Mouse (Mus musculus): ENCODE measurements at regions not wholly inside any gene's neighbourhood (a gene's known extent, or its start where the extent isn't known, plus 50 kb on each side); places are given as distances from the start of the nearest gene placed in this dataset.

DNA sequence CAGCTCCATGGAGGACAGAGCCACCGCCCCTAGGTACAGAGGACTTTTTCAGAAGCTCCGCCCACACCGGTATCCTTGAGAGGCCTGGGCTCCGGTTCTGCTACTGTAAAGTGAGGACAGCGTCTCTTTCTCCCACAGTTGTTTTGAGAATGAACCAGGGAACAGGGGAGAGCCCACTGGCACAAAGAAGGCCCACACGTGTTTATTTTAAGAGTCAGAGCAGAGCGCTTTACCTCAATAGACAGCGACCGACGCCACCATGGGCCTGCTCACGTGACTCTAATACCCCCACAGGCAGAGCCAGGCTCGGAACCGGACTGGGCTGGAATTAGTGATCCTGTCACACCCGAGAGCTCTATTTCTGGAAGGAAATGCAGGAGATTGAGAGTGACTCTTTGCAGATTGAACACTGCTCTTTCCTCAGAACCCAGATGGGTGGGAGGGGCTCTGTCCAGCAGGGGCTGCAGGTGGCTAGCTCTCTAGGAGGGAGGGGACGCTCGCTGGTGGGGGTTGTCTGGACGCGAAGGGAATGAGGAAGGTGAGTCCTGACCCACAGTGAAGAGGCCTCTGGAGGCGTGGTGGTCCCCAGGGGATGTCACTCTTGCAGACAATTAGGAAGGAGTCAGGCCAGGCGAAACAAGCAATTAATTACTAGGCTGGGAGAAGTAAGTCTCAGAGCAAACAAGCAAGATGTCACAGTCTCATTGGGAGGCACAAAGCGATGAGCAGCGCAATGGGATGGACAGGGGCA, 354.4 kb upstream of the Zdhhc25 start:
- TF ChIP-seq POLR2A (IDR thresholded peaks at IDR 0.05; ENCODE audit: low read depth, low read length) (no peak), CTCF (IDR thresholded peaks at IDR 0.05; ENCODE audit: extremely low read depth, insufficient read length, insufficient replicate concordance, low read depth, low read length) (no peak)
- Histone ChIP-seq H3K4me1 (ENCODE audit: control insufficient read depth, insufficient read depth, insufficient read length, low read length) (no peaks in the 10 kb centered on the region), H3K27me3 (ENCODE audit: control insufficient read depth, insufficient read depth, low read length) (no peaks in the 10 kb centered on the region), H3K36me3 (ENCODE audit: control insufficient read depth, insufficient read depth, low read length) (no peaks in the 10 kb centered on the region), H3K4me3 (ENCODE audit: low read depth, low read length) (no peak overlapping the region), H3K27ac (ENCODE audit: insufficient read depth, low read depth, low read length) (no peak overlapping the region)
- 49% methylated on average over 22 of the region's 22 CpGs for WGBS

DNA sequence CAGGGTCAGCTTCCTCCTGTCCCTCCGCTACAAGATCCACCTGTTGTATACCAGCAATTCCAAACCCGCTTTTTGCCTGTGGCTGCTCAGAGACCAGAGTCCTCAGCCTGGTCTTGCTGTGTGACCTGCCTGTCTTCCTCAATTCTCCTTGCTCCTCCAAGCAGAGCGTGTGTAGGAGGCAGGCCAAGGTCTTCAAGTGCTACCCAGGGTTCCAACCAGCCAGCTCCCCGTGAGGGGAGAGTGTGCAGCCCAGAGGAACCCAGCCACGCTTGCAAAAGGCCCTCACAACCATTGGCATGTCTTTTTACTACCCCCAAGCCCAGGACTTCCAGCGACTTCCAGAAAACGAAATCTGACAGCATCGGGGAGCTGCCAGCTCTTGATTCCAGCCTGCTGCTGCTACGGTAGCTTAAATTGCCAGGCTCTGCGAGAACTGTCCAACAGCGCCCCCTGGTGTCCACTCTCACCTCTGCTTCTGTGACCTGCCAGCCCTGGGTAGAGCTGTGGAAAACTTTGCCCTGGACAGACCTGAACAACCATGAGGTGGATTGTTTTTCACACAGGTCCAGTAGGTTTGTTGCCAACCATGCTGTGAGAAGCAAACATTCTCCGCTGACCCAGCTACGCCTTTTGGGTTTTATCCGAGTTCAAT, 352.0 kb upstream of the Zdhhc25 start:
- 33% methylated on average over 14 of the region's 14 CpGs for WGBS
- no peaks in the 10 kb centered on the region for H3K27me3 ChIP-seq (ENCODE audit: control insufficient read depth, insufficient read depth, low read length)

DNA sequence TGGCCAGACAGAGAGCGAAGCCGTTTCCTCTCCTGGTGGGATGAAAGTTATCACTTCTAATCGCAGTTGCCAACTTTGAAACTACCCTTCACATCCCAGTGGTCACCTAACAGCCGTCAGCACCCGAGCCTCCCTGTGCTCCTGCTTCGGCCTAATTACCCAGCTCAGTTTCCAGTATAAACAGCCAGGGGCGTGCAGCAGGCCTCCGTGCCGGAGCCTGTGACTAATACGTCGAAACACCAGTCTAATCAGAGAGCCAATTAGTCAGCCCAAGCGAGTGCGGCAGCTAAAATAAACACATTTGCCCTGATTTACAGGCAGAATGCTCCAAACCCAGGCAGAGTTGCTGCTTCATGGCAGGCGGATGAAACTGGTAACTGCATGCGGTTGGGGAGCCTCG, 312.1 kb upstream of the Zdhhc25 start:
- no peaks in the 10 kb centered on the region for H3K4me1 ChIP-seq (ENCODE audit: control insufficient read depth, insufficient read depth, insufficient read length, low read length)
- no peak overlapping the region for H3K4me3 ChIP-seq (ENCODE audit: low read depth, low read length)
- H3K27me3 ChIP-seq (ENCODE audit: control insufficient read depth, insufficient read depth, low read length) = no peaks in the 10 kb centered on the region
- H3K36me3 ChIP-seq (ENCODE audit: control insufficient read depth, insufficient read depth, low read length) = no peaks in the 10 kb centered on the region
- H3K27ac ChIP-seq (ENCODE audit: insufficient read depth, low read depth, low read length) = no peak overlapping the region
- no peak for TF ChIP-seq POLR2A (IDR thresholded peaks at IDR 0.05; ENCODE audit: low read depth, low read length)
- TF ChIP-seq CTCF (IDR thresholded peaks at IDR 0.05; ENCODE audit: extremely low read depth, insufficient read length, insufficient replicate concordance, low read depth, low read length) = no peak
- 68% methylated on average over 16 of the region's 16 CpGs for WGBS

More for the DNA sequence above, 352.0 kb upstream of the Zdhhc25 start:
- no peaks in the 10 kb centered on the region for H3K36me3 ChIP-seq (ENCODE audit: control insufficient read depth, insufficient read depth, low read length)
- no peaks in the 10 kb centered on the region for H3K4me1 ChIP-seq (ENCODE audit: control insufficient read depth, insufficient read depth, insufficient read length, low read length)
- H3K4me3 ChIP-seq (ENCODE audit: low read depth, low read length) = no peak overlapping the region
- no peak for TF ChIP-seq POLR2A (IDR thresholded peaks at IDR 0.05; ENCODE audit: low read depth, low read length)
- TF ChIP-seq CTCF (IDR thresholded peaks at IDR 0.05; ENCODE audit: extremely low read depth, insufficient read length, insufficient replicate concordance, low read depth, low read length) = peak; percentile 54; the same call in 1 of the 2 replicates
- no peak overlapping the region for H3K27ac ChIP-seq (ENCODE audit: insufficient read depth, low read depth, low read length)

DNA sequence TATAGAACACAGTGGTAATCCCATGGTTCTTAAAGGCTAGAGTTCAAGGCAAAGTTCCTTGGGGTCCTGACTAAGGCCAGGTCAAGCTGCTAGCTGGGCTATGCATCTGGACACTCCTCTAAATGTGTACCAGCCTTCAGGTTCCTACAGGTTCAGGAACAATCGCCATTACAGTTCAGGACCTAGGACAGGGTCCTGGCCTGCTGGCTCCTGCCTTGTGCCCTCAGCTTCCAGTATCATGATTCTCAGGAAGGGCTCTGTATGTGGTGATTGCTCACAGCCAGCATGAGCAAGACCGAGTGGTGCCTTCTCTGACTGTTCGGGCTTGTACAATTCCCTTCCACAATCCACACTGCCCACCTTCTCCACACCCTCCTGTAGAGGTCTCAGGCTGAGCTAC, 311.4 kb upstream of the Zdhhc25 start:
- no peak for TF ChIP-seq CTCF (IDR thresholded peaks at IDR 0.05; ENCODE audit: extremely low read depth, insufficient read length, insufficient replicate concordance, low read depth, low read length)
- no peak for TF ChIP-seq POLR2A (IDR thresholded peaks at IDR 0.05; ENCODE audit: low read depth, low read length)
- H3K4me1 ChIP-seq (ENCODE audit: control insufficient read depth, insufficient read depth, insufficient read length, low read length) = no peaks in the 10 kb centered on the region
- no peak overlapping the region for H3K27ac ChIP-seq (ENCODE audit: insufficient read depth, low read depth, low read length)
- no peak overlapping the region for H3K4me3 ChIP-seq (ENCODE audit: low read depth, low read length)
- no peaks in the 10 kb centered on the region for H3K36me3 ChIP-seq (ENCODE audit: control insufficient read depth, insufficient read depth, low read length)
- WGBS = 50% methylated on average over 3 of the region's 3 CpGs
- H3K27me3 ChIP-seq (ENCODE audit: control insufficient read depth, insufficient read depth, low read length) = no peaks in the 10 kb centered on the region

DNA sequence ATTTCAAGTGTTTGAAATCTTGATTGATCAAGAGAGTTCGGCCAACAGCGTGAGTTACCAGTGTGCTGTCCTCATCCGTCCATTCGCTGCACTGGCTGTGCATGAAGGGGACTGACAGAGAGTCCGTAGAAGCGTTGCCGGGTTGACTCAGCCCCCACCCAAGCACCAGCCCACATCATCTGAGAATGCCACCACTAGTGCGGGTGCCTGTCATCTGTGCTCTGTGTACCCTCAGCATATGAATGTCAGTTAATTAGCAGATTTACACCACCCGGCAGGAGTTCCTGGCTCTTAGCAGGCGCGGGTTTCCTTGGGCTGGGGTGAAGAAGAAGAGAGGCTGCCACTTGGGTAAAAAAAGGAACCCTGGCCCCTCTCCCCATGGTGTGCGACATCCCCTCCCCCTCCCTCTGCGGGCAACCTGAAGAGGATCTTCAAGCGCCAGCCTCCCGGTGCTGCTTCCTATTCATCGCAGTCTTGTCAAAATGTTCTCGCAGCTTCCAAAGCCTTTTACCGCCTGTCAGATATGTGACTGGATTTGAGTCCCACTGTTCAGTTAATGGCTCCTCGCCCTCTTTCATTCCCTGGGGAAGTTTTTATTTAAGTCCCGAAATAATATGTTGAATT, 309.2 kb upstream of the Zdhhc25 start:
- TF ChIP-seq CTCF (IDR thresholded peaks at IDR 0.05; ENCODE audit: extremely low read depth, insufficient read length, insufficient replicate concordance, low read depth, low read length) (no peak), POLR2A (IDR thresholded peaks at IDR 0.05; ENCODE audit: low read depth, low read length) (no peak)
- H3K27ac ChIP-seq (ENCODE audit: insufficient read depth, low read depth, low read length) = no peak overlapping the region
- no peaks in the 10 kb centered on the region for H3K27me3 ChIP-seq (ENCODE audit: control insufficient read depth, insufficient read depth, low read length)
- no peaks in the 10 kb centered on the region for H3K4me1 ChIP-seq (ENCODE audit: control insufficient read depth, insufficient read depth, insufficient read length, low read length)
- H3K4me3 ChIP-seq (ENCODE audit: low read depth, low read length) = no peak overlapping the region
- WGBS = 35% methylated on average over 20 of the region's 20 CpGs
- H3K36me3 ChIP-seq (ENCODE audit: control insufficient read depth, insufficient read depth, low read length) = no peaks in the 10 kb centered on the region

DNA sequence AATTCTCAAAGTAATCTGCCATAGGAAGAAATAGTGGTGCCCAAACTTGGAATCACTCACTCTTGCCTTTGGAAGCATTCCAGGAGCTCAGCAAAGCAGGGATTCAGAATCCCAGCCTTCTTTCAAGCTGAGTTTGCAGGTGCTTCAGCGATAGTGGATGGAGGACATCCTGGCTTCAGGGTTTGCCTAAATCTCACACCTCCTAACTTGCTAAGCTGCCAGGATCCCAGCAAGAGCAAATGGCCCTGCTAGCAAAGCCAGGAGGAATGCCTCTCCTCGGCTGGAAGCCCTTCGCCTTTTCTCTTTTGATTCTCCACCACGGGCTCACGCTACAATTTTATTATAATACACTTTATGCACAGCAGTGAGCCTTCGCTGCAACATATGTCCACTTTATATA, 301.0 kb upstream of the Zdhhc25 start:
- 61% methylated on average over 6 of the region's 6 CpGs for WGBS

DNA sequence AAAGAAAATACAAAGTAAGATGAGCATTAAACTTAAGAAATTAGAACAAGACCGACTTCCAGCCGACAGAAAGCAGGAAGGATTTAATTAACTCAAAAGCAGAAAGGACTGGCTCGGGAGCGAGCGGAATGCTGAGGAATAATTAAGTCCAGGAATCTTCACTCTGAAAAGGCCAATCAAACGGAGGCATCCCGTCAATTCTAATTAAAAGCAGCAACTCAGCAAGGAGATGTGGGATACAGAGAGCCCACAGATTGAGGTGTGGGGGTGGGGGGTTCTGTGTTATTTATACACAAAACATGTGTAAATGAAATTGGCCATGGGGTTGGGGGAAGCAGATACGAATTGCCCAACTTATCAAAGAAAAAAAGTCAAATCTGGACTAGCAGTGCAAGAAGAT, 288.9 kb upstream of the Zdhhc25 start:
- WGBS = 86% methylated on average over 8 of the region's 8 CpGs
- TF ChIP-seq POLR2A (IDR thresholded peaks at IDR 0.05; ENCODE audit: low read depth, low read length) = no peak
- TF ChIP-seq CTCF (IDR thresholded peaks at IDR 0.05; ENCODE audit: extremely low read depth, insufficient read length, insufficient replicate concordance, low read depth, low read length) = no peak
- H3K27ac ChIP-seq (ENCODE audit: insufficient read depth, low read depth, low read length) = no peak overlapping the region

More for the DNA sequence above, 301.0 kb upstream of the Zdhhc25 start:
- TF ChIP-seq POLR2A (IDR thresholded peaks at IDR 0.05; ENCODE audit: low read depth, low read length) (no peak), CTCF (IDR thresholded peaks at IDR 0.05; ENCODE audit: extremely low read depth, insufficient read length, insufficient replicate concordance, low read depth, low read length) (no peak)
- Histone ChIP-seq H3K4me1 (ENCODE audit: control insufficient read depth, insufficient read depth, insufficient read length, low read length) (no peaks in the 10 kb centered on the region), H3K27ac (ENCODE audit: insufficient read depth, low read depth, low read length) (no peak overlapping the region), H3K4me3 (ENCODE audit: low read depth, low read length) (no peak overlapping the region), H3K27me3 (ENCODE audit: control insufficient read depth, insufficient read depth, low read length) (no peaks in the 10 kb centered on the region), H3K36me3 (ENCODE audit: control insufficient read depth, insufficient read depth, low read length) (no peaks in the 10 kb centered on the region)

More for the DNA sequence above, 288.9 kb upstream of the Zdhhc25 start:
- no peaks in the 10 kb centered on the region for H3K27me3 ChIP-seq (ENCODE audit: control insufficient read depth, insufficient read depth, low read length)
- H3K4me1 ChIP-seq (ENCODE audit: control insufficient read depth, insufficient read depth, insufficient read length, low read length) = no peaks in the 10 kb centered on the region
- no peaks in the 10 kb centered on the region for H3K36me3 ChIP-seq (ENCODE audit: control insufficient read depth, insufficient read depth, low read length)
- H3K4me3 ChIP-seq (ENCODE audit: low read depth, low read length) = no peak overlapping the region

All from small intestine, adult 2 months (tissue).